Mouse (Mus musculus): ENCODE results near the gene Tulp4.
"Not testable (repeated sequence)": the region's sequence is repeated elsewhere in the genome, so short reads cannot be mapped to it uniquely, and the experiment has no call there.

Gene Tulp4

DNA sequence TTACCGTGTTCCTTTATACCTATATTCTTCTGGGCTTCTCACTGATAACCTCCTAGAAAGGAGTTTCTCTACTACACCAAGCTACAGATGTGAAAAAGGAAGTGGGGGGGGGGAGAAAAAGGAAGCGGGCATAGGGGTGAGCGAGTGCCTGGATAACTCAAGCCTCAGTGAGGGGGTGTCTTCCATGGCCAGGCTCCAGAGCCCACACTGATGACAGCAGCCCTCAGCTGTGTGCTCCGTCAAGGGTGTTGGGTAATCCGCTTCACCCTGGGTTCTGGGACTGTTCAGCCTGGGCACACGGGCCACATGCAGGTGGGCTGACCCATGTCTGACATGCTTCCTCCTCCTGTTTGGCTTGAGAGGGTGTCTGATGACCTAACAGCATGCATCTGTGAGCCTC is 165.7 kb downstream of the Tulp4 start:
- not testable (repeated sequence) for DNase-seq (ENCODE audit: extremely low spot score, low read depth, low spot score)

DNA sequence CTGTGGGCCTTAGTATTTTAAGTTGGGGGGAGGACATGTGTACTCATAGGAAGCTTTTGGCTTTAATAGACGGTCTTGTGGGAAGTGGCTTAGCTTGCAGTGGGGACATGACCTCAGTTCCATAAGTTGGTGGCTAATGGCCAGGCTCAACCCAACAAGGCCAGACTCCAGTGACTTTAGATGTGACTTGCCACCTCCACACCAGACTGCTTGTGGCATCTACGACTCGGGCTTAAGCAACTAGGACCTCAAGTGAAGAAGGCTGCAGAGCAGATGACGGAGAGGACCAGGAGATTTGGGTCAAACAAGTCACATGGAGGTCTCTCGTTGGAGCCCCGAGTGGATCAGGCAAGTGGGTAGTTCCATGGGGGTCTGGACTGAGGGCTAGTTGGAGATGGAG is 168.5 kb downstream of the Tulp4 start:
- DNase-seq (ENCODE audit: extremely low spot score, low read depth, low spot score) = not testable (repeated sequence)

DNA sequence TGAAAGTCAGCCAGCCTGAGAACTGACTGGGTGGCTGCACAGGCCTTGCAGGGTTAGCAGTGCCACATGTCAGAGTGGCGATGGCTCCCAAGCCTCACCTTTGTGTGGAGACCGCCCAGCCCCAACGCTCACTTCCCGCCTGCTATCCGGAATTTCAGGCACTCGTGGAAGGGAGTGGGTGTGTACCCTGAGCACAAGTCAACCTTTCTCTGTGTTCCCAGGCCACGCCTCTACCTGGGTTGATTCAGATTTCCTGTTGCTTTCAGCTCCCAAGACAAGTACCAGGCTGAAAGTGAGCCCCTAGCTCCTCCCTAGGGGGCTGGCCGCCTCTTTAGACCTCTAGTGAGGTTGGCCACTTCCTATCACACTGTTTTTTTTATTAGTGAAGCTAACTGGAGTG is 173.0 kb downstream of the Tulp4 start:
- not testable (repeated sequence) for DNase-seq (ENCODE audit: extremely low spot score, low read depth, low spot score)

DNA sequence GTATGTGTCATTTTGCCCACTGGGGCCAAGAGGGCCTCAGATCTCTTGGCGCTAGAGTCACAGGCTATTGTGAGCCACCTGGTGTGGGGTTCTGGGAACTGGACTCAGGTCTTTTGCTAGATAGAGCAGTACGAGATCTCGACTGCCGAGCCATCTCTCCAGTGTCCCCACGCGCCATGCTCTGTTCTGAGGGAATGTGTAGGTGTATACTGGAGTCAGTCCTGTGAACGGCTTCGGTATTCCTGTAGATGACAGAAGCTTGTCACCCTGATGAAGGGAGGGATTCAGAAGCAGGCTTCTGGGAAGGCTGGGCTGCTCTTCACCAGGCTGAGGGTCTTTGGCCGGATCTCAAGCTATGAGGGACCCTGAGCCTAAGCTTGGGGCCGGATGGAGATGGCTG is 173.5 kb downstream of the Tulp4 start:
- DNase-seq (ENCODE audit: extremely low spot score, low read depth, low spot score) = not testable (repeated sequence)

DNA sequence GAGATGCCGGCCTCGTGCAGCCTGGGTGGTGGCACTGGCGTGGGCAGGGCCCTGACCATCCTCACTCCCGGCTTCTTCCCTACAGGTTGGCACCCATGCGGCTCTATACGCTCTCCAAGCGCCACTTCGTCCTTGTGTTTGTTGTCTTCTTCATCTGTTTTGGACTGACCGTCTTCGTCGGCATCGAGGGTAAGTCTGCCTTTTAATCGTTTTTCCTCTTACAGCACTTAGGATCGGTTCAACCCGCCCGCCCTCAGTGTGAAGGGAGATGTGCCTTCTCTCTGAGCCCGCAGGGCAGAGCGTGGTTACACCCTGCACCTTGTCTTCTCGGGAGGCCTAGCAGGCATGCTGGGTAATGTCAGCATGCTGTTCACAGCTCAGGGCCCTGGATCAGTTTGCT is 174.3 kb downstream of the Tulp4 start:
- DNase-seq (ENCODE audit: extremely low spot score, low read depth, low spot score) = not testable (repeated sequence)

DNA sequence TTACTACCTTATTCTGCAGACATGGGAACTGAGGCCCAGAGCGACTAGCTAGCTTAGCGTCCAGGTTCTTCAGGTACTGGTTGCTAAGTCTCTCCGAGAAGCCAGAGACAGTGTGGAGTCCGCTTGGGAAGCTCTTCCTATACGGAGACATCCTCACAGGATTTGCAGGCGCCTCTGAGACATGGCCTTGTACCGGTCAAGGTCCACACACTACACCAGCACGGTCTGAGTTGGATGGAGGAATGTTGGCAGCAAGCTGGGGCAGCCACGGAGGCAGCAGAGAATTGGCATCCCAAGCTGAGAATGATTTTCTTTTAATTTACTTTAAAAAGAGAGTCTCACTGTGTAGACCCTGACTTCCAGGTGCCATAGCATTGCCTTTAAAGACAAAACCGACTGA is 176.9 kb downstream of the Tulp4 start:
- not testable (repeated sequence) for DNase-seq (ENCODE audit: extremely low spot score, low read depth, low spot score)

DNA sequence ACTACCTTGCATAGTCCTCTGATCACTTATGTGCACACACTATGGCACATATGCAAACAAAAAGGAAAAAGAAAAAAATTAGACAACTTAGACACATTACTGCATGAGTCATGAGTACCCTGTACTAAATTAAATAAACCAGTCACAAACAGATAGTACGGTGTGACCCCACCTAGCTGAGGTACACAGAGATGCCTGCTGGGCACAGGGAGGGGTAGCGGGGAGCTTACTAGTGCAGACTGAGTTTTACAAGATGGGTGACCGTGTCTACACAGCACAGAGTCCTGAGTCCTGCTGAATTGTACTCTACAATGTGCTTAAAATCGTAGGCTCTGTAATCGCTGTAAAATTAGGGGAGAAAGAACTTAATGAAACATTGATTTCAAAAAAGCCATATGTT is 179.9 kb downstream of the Tulp4 start:
- not testable (repeated sequence) for DNase-seq (ENCODE audit: extremely low spot score, low read depth, low spot score)

DNA sequence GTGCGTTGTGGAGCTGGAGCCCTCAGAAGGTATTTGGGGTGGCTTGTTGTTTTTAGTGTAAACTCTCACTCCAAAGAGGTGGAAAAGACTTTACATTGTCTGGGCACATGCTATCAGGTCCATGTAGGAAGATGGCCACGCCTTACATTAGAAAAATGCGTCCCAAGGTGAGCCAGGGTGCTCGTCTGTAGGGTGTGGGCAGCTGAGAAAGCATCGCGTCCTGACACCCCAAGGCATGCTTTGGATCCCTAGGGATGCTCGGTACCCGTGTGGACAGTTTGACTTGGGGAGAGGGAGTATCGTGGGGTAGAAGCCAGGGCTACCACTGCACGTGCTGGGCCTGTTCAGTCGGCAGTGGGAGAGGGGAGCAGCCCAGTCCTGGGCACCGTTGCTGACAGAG is 182.8 kb downstream of the Tulp4 start:
- not testable (repeated sequence) for DNase-seq (ENCODE audit: extremely low spot score, low read depth, low spot score)

DNA sequence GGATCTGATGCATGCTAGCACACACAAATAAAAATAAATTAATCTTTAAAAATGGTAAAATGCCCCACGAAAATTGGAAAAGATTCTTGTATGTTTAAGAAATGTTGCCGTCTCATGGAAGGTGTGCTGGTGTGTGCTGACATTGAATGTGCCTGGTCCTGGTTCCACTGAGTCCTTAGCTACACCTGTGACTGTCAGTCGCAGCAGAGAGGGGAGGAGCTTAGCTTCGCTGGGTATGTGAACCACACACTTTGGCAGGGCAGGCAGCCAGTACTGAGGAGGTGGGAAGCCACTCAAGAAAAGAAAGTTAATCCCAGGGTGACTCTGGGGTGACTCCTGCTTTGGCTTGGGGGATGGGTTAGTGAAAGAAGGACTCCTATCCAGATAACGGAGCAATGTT is 187.6 kb downstream of the Tulp4 start:
- DNase-seq (ENCODE audit: extremely low spot score, low read depth, low spot score) = not testable (repeated sequence)

DNA sequence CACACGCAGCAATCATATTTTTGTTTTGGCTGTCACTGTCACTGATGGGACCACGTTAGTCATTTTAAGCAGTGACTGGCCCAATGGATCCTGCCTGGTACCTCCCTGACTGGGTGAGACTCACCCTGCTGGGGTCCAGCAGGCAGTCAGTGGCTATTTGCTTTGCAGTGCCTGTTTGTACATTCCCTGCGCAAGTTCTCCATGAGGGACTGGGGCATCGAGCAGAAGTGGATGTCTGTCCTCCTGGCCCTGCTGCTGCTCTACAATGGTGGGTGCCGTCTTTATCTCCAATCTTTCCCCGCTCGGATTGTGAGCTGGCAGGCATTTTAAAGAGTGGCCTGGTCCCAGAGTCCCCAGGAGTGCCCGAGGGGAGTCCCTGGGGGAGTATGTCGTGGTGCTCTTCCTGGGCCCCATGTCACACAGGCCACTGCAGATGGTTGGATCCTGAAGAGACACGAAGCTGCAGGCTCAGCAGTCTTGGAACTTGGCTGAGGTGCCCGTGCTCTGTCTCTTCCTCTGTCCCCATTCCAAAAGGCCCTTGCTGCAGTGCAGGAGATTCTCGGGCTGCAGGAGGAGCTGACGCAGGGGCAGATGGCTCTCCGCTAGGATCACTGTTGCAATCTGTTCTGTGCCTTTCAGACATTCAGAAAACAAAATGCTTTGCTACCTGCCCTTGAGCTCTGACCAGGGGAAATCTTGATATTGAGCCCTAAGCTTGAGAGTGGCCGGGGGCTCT is 191.0 kb downstream of the Tulp4 start:
- DNase-seq (ENCODE audit: extremely low spot score, low read depth, low spot score) = not testable (repeated sequence)

DNA sequence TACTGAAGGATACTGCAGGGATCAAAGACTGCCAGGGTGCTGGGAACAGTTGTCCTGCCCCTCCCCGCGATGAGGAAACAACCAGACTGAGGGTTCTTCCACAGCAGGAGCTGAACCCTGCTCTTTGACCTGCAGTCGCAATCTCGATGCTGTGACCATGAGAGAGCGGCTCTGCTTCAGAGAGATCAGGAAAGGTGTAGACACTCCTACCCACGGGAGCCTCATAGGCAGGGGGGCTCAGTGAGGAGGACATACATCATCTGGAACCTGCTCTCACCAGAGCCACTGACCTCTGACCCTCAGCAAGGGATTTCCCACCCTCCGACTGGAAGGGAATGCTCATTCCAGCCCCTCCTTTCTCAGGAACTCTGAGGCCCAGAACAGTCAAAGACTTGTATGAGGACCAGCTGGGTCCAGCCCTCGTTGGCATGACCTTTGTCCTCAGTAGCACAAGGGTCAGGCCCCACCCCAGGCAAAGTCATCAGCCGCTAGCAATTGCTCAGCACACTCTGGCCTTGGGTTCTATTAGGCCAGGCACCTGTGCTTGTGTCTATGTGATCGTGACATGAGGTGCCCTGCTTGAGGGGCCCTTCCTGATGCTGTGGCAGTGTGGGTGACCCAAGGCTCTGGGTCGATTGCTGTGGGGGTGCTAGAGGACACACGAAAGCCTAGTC is 194.1 kb downstream of the Tulp4 start:
- DNase-seq (ENCODE audit: extremely low spot score, low read depth, low spot score) = not testable (repeated sequence)
